In genomic region chr16:33660125-33660524, GRCm38 (mm10) we compare ENCODE assay signal across 8 mouse cellular contexts. TPM values are rescaled to one million over a fixed set of nuclear protein-coding genes. Genes with fewer than 3 reads are reported as not detected.
DNase-seq lines count a peak whose midpoint lies in the region; ATAC-seq and TF ChIP-seq lines count a peak whose summit lies in the region.
"Had no signal": no experiment of that assay in that cellular context is flagged by ENCODE, and none has a peak within 500 bp of the region (broad histone marks: within the 10 kb centered on the region; RNA-seq: fewer than 3 reads in every experiment).

No protein-coding gene starts in this region.

- no peaks in the 10 kb centered on the region for H3K27me3 ChIP-seq in heart, embryonic 14.5 days (ENCODE audit: control insufficient read depth, insufficient read depth, low read length)
- H3K27me3 ChIP-seq: Patski had no signal

- H3K4me2 ChIP-seq in heart, embryonic 14.5 days (ENCODE audit: low read length): no peak overlapping the region

- WGBS in heart, embryonic 14.5 days: 34% methylated on average over 5 of the region's 5 CpGs

- H3K27ac ChIP-seq in heart, embryonic 14.5 days (replicated peaks in 1 of 2; ENCODE audit: control insufficient read depth in 1 of 2, insufficient read depth in 1 of 2, low read depth in 2 of 2, low read length in 2 of 2): peak overlapping the region; percentile 51 to 53
- no peak overlapping the region for H3K27ac ChIP-seq in layer of hippocampus, adult 2 months

- no peaks in the 10 kb centered on the region for H3K36me3 ChIP-seq in heart, embryonic 14.5 days (ENCODE audit: control insufficient read depth, insufficient read depth, low read length)

- peaks cover 7 to 8% of the 10 kb centered on the region in 2 experiments for H3K4me1 ChIP-seq in heart, embryonic 14.5 days (ENCODE audit: control insufficient read depth in 2 of 2, insufficient read depth in 2 of 2, low read length in 2 of 2)

- no peak for TF ChIP-seq CTCF in layer of hippocampus, adult 2 months (conservative IDR thresholded peaks at IDR 0.05)

- H3K4me3 ChIP-seq in heart, embryonic 14.5 days (ENCODE audit: control insufficient read depth in 1 of 2, insufficient read depth in 1 of 2, low read depth in 1 of 2, low read length in 2 of 2): no peak overlapping the region
- no peak overlapping the region for H3K4me3 ChIP-seq in layer of hippocampus, adult 2 months

- DNase-seq in ES-CJ7 (ENCODE audit: low read depth, low spot score): peak; percentile 64
- peak; percentile 85 for DNase-seq in adrenal gland, adult 2 months
- DNase-seq in lung, adult 18-20 months: peak; percentile 76 to 83
- no peak for DNase-seq in yolk sac, embryonic 10.5 days (ENCODE audit: low spot score)
- DNase-seq in layer of hippocampus, adult 2 months (ENCODE audit: low spot score in 2 of 2): no peak

- H3K9ac ChIP-seq in heart, embryonic 14.5 days (ENCODE audit: low read length): no peak overlapping the region

- H3K9me3 ChIP-seq in heart, embryonic 14.5 days (ENCODE audit: control insufficient read depth, low read length): no peaks in the 10 kb centered on the region

- ATAC-seq in heart, embryonic 14.5 days (ENCODE audit: insufficient number of reproducible peaks, insufficient read depth, low FRiP score, low read depth): 0 out of 2 replicates have a peak, but pooled peaks have one; percentile 26
- no peak for ATAC-seq in inflammation-experienced regulatory T-cells, adult 6 months
- ATAC-seq: Patski had no signal

RNA-seq across cellular contexts. Expression of gene Heg1, which starts 24.0 kb away (rescaled TPM):
- total RNA-seq in adrenal gland, adult 2 months (2021): 10 to 100 TPM; 51.5 to 80.5 TPM
- polyA plus RNA-seq in adrenal gland, adult 2 months (2012; rRNA removed): 25.3 and 32.6 TPM in 2 replicates
- polyA plus RNA-seq in heart, embryonic 14.5 days (2014; fragmentation: Nextera tagmentation; extraction: Ambion mirVana): 40.5 and 40.9 TPM in 2 replicates
- total RNA-seq in layer of hippocampus, adult 2 months (2021): 10 to 100 TPM; 24.6 to 28.8 TPM
- polyA plus RNA-seq in inflammation-experienced regulatory T-cells, adult 6 months (2017; shearing (Covaris generic)): 10 to 100 TPM; 28.3 to 33.9 (median 29.1) TPM

Comparison
In these comparisons a context has a peak if more than half of its experiments do, and no peak if none do; other contexts are left out.
1. DNase-seq: peak in ES-CJ7 (single experiment), adrenal gland, adult 2 months (single experiment) and lung, adult 18-20 months (2 of 2); none in yolk sac, embryonic 10.5 days (single experiment) and layer of hippocampus, adult 2 months (0 of 2).